Mouse (Mus musculus) urinary bladder, postnatal 14 days (tissue): ENCODE measurements around the gene Plscr3.
A peak's percentile ranks its signal among the peaks of the same experiment; 100 is the strongest.

Source experiments
- DNase-seq: peaks from one replicate; pipeline ENCODE4 v3.0.0; 2021; ENCODE audit warnings: low spot score

Gene Plscr3

GRCm38 (mm10) chr11:69895291-69895690 lies 49.1 kb downstream of the Plscr3 start, which contains the start of gene Acap1:
Acap1 (minus strand) TSS chr11:69895539.
- DNase-seq, result no peak

GRCm38 (mm10) chr11:69899870-69900269 lies 53.7 kb downstream of the Plscr3 start:
- no peak for DNase-seq

GRCm38 (mm10) chr11:69900471-69901405 lies 54.6 kb downstream of the Plscr3 start, which contains the start of the genes 2810408A11Rik and Neurl4:
2810408A11Rik (minus strand) TSS chr11:69900987.
Neurl4 (plus strand) TSS chr11:69901072.
- peak; percentile 91 for DNase-seq

- peak; percentile 94 for DNase-seq
Measured at GRCm38 (mm10) chr11:69901406-69901846, 55.2 kb downstream of the Plscr3 start.
